ENCODE assay signal across 10 mouse cellular contexts in the genomic region with DNA sequence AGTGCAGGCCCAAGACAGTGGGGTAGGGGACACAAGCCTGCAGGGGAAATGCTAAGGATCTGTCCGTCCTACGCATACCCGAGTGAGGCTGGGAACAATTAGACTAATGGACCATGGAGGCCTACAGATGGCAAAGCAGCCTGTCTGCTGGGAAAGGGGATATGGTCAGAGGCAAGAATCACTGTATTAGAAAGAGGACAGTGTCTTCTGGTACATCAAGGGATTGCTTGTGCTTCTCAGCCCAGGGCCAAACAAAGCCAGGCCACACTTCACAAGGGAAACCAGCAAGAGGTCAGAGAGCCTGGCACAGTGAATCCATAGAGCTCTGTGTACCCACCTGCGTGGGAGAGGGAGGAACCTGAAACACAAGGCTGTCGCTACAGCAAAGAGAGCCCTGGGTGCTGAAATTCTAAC. TPM values are rescaled to one million over a fixed set of nuclear protein-coding genes. Genes with fewer than 3 reads are reported as not detected.
DNase-seq lines count a peak whose midpoint lies in the region; ATAC-seq and TF ChIP-seq lines count a peak whose summit lies in the region.
"Had no signal": no experiment of that assay in that cellular context is flagged by ENCODE, and none has a peak within 500 bp of the region (broad histone marks: within the 10 kb centered on the region; RNA-seq: fewer than 3 reads in every experiment).

No protein-coding gene starts in this region.

- H3K9me3 ChIP-seq in lung, postnatal 0 days (ENCODE audit: low read length) = no peaks in the 10 kb centered on the region
- no peaks in the 10 kb centered on the region for H3K9me3 ChIP-seq in stomach, embryonic 16.5 days (replicated peaks; ENCODE audit: control insufficient read depth, low read length)

- ATAC-seq in lung, postnatal 0 days = peak; percentile 32
- no peak for ATAC-seq in stomach, embryonic 16.5 days (ENCODE audit: insufficient read depth, low FRiP score)

- no peak overlapping the region for H3K9ac ChIP-seq in lung, postnatal 0 days (replicated peaks; ENCODE audit: low read depth)
- H3K9ac ChIP-seq in stomach, embryonic 16.5 days (ENCODE audit: low read length) = peak overlapping the region; percentile 23; the same call in 1 of the 2 replicates

- WGBS in lung, postnatal 0 days = 70% methylated on average over 5 of the region's 5 CpGs
- 79% methylated on average over 5 of the region's 5 CpGs for WGBS in lung, adult 2 months
- 71% methylated on average over 5 of the region's 5 CpGs for WGBS in macrophage (ENCODE audit: missing documents)
- WGBS in stomach, embryonic 16.5 days = 66% methylated on average over 5 of the region's 5 CpGs

- no peak for TF ChIP-seq POLR2A in lung, adult 2 months (IDR thresholded peaks at IDR 0.05; ENCODE audit: borderline replicate concordance, extremely low read depth, low read depth, low read length)

- no peak overlapping the region for H3K4me3 ChIP-seq in lung, postnatal 0 days (ENCODE audit: low read depth, low read length)
- no peak overlapping the region for H3K4me3 ChIP-seq in lung, adult 2 months (replicated peaks; ENCODE audit: extremely low read depth, low read depth, low read length)
- H3K4me3 ChIP-seq in macrophage (ENCODE audit: inconsistent target) = no peak overlapping the region
- H3K4me3 ChIP-seq in stomach, embryonic 16.5 days (replicated peaks; ENCODE audit: low read length) = no peak overlapping the region

- no peaks in the 10 kb centered on the region for H3K4me1 ChIP-seq in lung, postnatal 0 days (ENCODE audit: insufficient read depth, low read depth, low read length)
- H3K4me1 ChIP-seq in lung, adult 2 months (ENCODE audit: control insufficient read depth, insufficient read depth, low read length) = peaks cover 6% of the 10 kb centered on the region
- H3K4me1 ChIP-seq in stomach, embryonic 16.5 days (ENCODE audit: control insufficient read depth, insufficient read depth, low read length) = peaks cover 15% of the 10 kb centered on the region

- H3K79me2 ChIP-seq in macrophage (ENCODE audit: inconsistent target) = no peaks in the 10 kb centered on the region

- no peaks in the 10 kb centered on the region for H3K27me3 ChIP-seq in lung, postnatal 0 days (replicated peaks; ENCODE audit: insufficient read depth, low read length)
- H3K27me3 ChIP-seq in stomach, embryonic 16.5 days (ENCODE audit: control insufficient read depth, insufficient read depth, low read length) = no peaks in the 10 kb centered on the region

- DNase-seq in cerebellum, adult 9-11 months = peak; percentile 20
- no peak for DNase-seq in cerebellum, adult 11 months
- no peak for DNase-seq in lung, postnatal 0 days (ENCODE audit: low spot score)
- DNase-seq in lung, adult 2 months = no peak
- DNase-seq in ovary, adult 18-20 months (ENCODE audit: low spot score) = no peak
- DNase-seq in right cerebral cortex, adult 18-20 months = no peak
- DNase-seq: thymus, postnatal 25 days had no signal

- TF ChIP-seq CTCF in lung, postnatal 0 days (IDR thresholded peaks at IDR 0.05) = no peak
- no peak for TF ChIP-seq CTCF in lung, adult 2 months (IDR thresholded peaks at IDR 0.05; ENCODE audit: insufficient read depth, low read length)

- H3K27ac ChIP-seq in lung, postnatal 0 days (ENCODE audit: low read length) = peak overlapping the region; percentile 85
- H3K27ac ChIP-seq in macrophage = peak overlapping the region; percentile 10; the same call in 1 of the 2 replicates
- peak overlapping the region; percentile 90 for H3K27ac ChIP-seq in stomach, embryonic 16.5 days (ENCODE audit: low read length)

- H3K36me3 ChIP-seq in lung, postnatal 0 days (ENCODE audit: insufficient read depth, low read length) = no peaks in the 10 kb centered on the region
- no peaks in the 10 kb centered on the region for H3K36me3 ChIP-seq in macrophage (ENCODE audit: inconsistent target)
- no peaks in the 10 kb centered on the region for H3K36me3 ChIP-seq in stomach, embryonic 16.5 days (ENCODE audit: control insufficient read depth, insufficient read depth, low read length)

- H3K4me2 ChIP-seq in lung, postnatal 0 days (replicated peaks; ENCODE audit: low read depth, low read length) = no peak overlapping the region
- H3K4me2 ChIP-seq in stomach, embryonic 16.5 days (ENCODE audit: low read depth, low read length) = 0 out of 2 replicates have a peak overlapping the region, but pooled peaks have one; percentile 42

- no peak for TF ChIP-seq EP300 in lung, postnatal 0 days (IDR thresholded peaks at IDR 0.05)

RNA-seq across cellular contexts. Expression of a gene that starts 0.6 kb away (rescaled TPM):
- 0.10 and 0.12 TPM in 2 replicates for polyA plus RNA-seq in lung, postnatal 0 days (2015; fragmentation: Nextera tagmentation; extraction: Ambion mirVana)
- 0.06 and 0.09 TPM in 2 replicates for polyA plus RNA-seq in lung, adult 2 months (2012; rRNA removed)
- 1 to 10 TPM in 14 of 26 experiments, under 1 TPM in 9, not detected in 3; 0.33 to 3.4 (median 1.3) TPM for total RNA-seq in macrophage (2018; cell fraction: chromatin; rRNA removed)
- total RNA-seq in macrophage (2018; cell fraction: cytosol; rRNA removed) = under 1 TPM in 10 of 26 experiments, not detected in 16; 0.06 to 0.19 (median 0.10) TPM
- 1 to 10 TPM in 7 of 26 experiments, under 1 TPM in 13, not detected in 6; 0.45 to 2.6 (median 0.77) TPM for total RNA-seq in macrophage (2018; cell fraction: nucleus; rRNA removed)
- 0.10 TPM in 1 of 3 replicates, not detected in the others for polyA plus RNA-seq in macrophage (2018)
- not detected in 2 replicates for polyA plus RNA-seq in stomach, embryonic 16.5 days (2015; fragmentation: Nextera tagmentation; extraction: Ambion mirVana)
- total RNA-seq: layer of hippocampus, adult 8-10 months had no signal

RNA-seq across cellular contexts. Expression of a gene that starts 29.2 kb away (rescaled TPM):
- polyA plus RNA-seq in lung, postnatal 0 days (2015; fragmentation: Nextera tagmentation; extraction: Ambion mirVana) = 221 and 231 TPM in 2 replicates
- polyA plus RNA-seq in lung, adult 2 months (2012; rRNA removed) = 40.3 and 68.3 TPM in 2 replicates
- total RNA-seq in macrophage (2018; cell fraction: chromatin; rRNA removed) = 10 to 100 TPM; 10.4 to 30.8 (median 18.0) TPM
- 10 to 100 TPM; 65.7 to 93.2 (median 73.0) TPM for total RNA-seq in macrophage (2018; cell fraction: cytosol; rRNA removed)
- 10 to 100 TPM; 20.1 to 55.1 (median 38.7) TPM for total RNA-seq in macrophage (2018; cell fraction: nucleus; rRNA removed)
- 55.9 to 98.6 TPM (median 79.0 TPM) in 3 replicates for polyA plus RNA-seq in macrophage (2018)
- polyA plus RNA-seq in stomach, embryonic 16.5 days (2015; fragmentation: Nextera tagmentation; extraction: Ambion mirVana) = 155 and 158 TPM in 2 replicates

Comparison
In these comparisons a context has a peak if more than half of its experiments do, and no peak if none do; other contexts are left out.
1. H3K27ac ChIP-seq: peak in every context shown above with its lines; median percentile 90 in stomach, embryonic 16.5 days; 85 in lung, postnatal 0 days; 10 in macrophage.